Mouse (Mus musculus) hindbrain, embryonic 12.5 days (tissue): ENCODE results near the gene Rab31. TPM values are rescaled to one million over a fixed set of nuclear protein-coding genes. Genes with fewer than 3 reads are reported as not detected.

ENCODE experiments used
- ATAC-seq: fragments of 200-750 bp; cut with Nextera tagmentation; 2 replicates; pipeline ENCODE4 v1.8.0; 2017; ENCODE audit warnings: moderate TSS enrichment; ENCODE audit not compliant: low FRiP score
- H3K27ac ChIP-seq: fragments of 300-500 bp; sonication (generic); 2 replicates; pipeline ENCODE4 v1.5.1; 2016; ENCODE audit warnings: mild to moderate bottlenecking
- H3K27me3 ChIP-seq: fragments of 300-500 bp; sonication (generic); 2 replicates; pipeline ENCODE4 v1.6.1; 2016; ENCODE audit warnings: mild to moderate bottlenecking
- H3K36me3 ChIP-seq: fragments of 300-500 bp; sonication (generic); 2 replicates; pipeline ENCODE4 v1.6.1; 2016; ENCODE audit warnings: mild to moderate bottlenecking
- H3K4me1 ChIP-seq: fragments of 300-500 bp; sonication (generic); 2 replicates; pipeline ENCODE4 v1.6.1; 2016
- H3K4me2 ChIP-seq: fragments of 300-500 bp; sonication (generic); replicated peaks from 2 replicates; pipeline ENCODE4 v1.6.1; 2016; ENCODE audit warnings: mild to moderate bottlenecking
- H3K4me3 ChIP-seq: fragments of 300-500 bp; sonication (generic); 2 replicates; pipeline ENCODE4 v1.5.1; 2016; ENCODE audit warnings: mild to moderate bottlenecking
- H3K9ac ChIP-seq: fragments of 300-500 bp; sonication (generic); 2 replicates; pipeline ENCODE4 v1.6.1; 2016; ENCODE audit warnings: mild to moderate bottlenecking, moderate library complexity
- H3K9me3 ChIP-seq: fragments of 300-500 bp; sonication (generic); replicated peaks from 2 replicates; pipeline ENCODE4 v1.6.1; 2016; ENCODE audit warnings: mild to moderate bottlenecking
- WGBS: fragments of 180-500 bp; shearing (Covaris S2); methylation state at CpG from one replicate; pipeline ENCODE4 v1.1.7; 2016; 5-methylcytosine and 5-hydroxymethylcytosine counted together
- polyA plus RNA-seq: library from polyadenylated mRNA; unstranded; fragments of >200 nt; fragmentation: Nextera tagmentation; extraction: Ambion mirVana; gene quantifications from 2 replicates; pipeline ENCODE4 v1.2.1, GENCODE M21; 2016

Gene Rab31
- polyA plus RNA-seq, 1 experiment from 2014 or later: 76.9 TPM

GRCm38 (mm10) chr17:65606014-65606413, 166.5 kb downstream of the Rab31 start:
- no peak for ATAC-seq
- Histone ChIP-seq H3K36me3 (no peaks in the 10 kb centered on the region), H3K4me1 (peaks cover 34% of the 10 kb centered on the region)

GRCm38 (mm10) chr17:65604892-65605291, 167.7 kb downstream of the Rab31 start:
- peaks cover 33% of the 10 kb centered on the region for H3K4me1 ChIP-seq
- no peak for ATAC-seq

More at GRCm38 (mm10) chr17:65606014-65606413, 166.5 kb downstream of the Rab31 start:
- H3K27ac ChIP-seq: no peak overlapping the region
- no peak overlapping the region for H3K4me3 ChIP-seq
- no peaks in the 10 kb centered on the region for H3K27me3 ChIP-seq
- no peak overlapping the region for H3K9ac ChIP-seq
- WGBS: 93% methylated on average over 4 of the region's 4 CpGs
- no peaks in the 10 kb centered on the region for H3K9me3 ChIP-seq
- H3K4me2 ChIP-seq: no peak overlapping the region

GRCm38 (mm10) chr17:65604315-65604714, 168.2 kb downstream of the Rab31 start:
- Histone ChIP-seq H3K9me3 (no peaks in the 10 kb centered on the region), H3K9ac (no peak overlapping the region), H3K36me3 (no peaks in the 10 kb centered on the region), H3K27me3 (no peaks in the 10 kb centered on the region), H3K4me1 (peaks cover 29% of the 10 kb centered on the region), H3K27ac (no peak overlapping the region), H3K4me2 (no peak overlapping the region), H3K4me3 (no peak overlapping the region)
- no peak for ATAC-seq

More at GRCm38 (mm10) chr17:65604892-65605291, 167.7 kb downstream of the Rab31 start:
- H3K27me3 ChIP-seq: no peaks in the 10 kb centered on the region
- no peaks in the 10 kb centered on the region for H3K9me3 ChIP-seq
- no peak overlapping the region for H3K4me2 ChIP-seq
- no peak overlapping the region for H3K27ac ChIP-seq
- H3K9ac ChIP-seq: no peak overlapping the region
- H3K4me3 ChIP-seq: no peak overlapping the region
- H3K36me3 ChIP-seq: no peaks in the 10 kb centered on the region

Other genes with a start within 250 kb of the Rab31 start
- 0.13 and 0.27 TPM in 2 replicates for gene Tmem232, start 232.0 kb downstream of the Rab31 start, polyA plus RNA-seq
- gene Vapa, start 159.2 kb downstream of the Rab31 start, polyA plus RNA-seq: 264 and 270 TPM in 2 replicates
- gene Txndc2, start 130.6 kb downstream of the Rab31 start, polyA plus RNA-seq: 0.13 and 0.27 TPM in 2 replicates
- 60.8 and 60.9 TPM in 2 replicates for gene Ppp4r1, start 9.8 kb upstream of the Rab31 start, polyA plus RNA-seq
- gene Ralbp1, start 113.0 kb upstream of the Rab31 start, polyA plus RNA-seq: 49.3 and 50.9 TPM in 2 replicates
- gene Twsg1, start 178.5 kb upstream of the Rab31 start, polyA plus RNA-seq: 100 and 108 TPM in 2 replicates